Mouse (Mus musculus) thymus, adult 2 months (tissue): ENCODE data around the gene Lfng. TPM values are rescaled to one million over a fixed set of nuclear protein-coding genes. Genes with fewer than 3 reads are reported as not detected.

Source experiments
- DNase-seq: peaks from one replicate; pipeline ENCODE4 v3.0.0; 2021
- H3K27ac ChIP-seq: fragments of 200-500 bp; 2 replicates; pipeline ENCODE4 v1.5.1; 2012; ENCODE audit warnings: low read length, control low read depth; ENCODE audit not compliant: control insufficient read depth, insufficient read depth
- H3K27me3 ChIP-seq: fragments of 200-500 bp; 2 replicates; pipeline ENCODE4 v1.6.1; 2012; ENCODE audit warnings: mild to moderate bottlenecking, low read length, moderate library complexity, mixed read lengths; ENCODE audit not compliant: control insufficient read depth, insufficient read depth
- H3K36me3 ChIP-seq: fragments of 200-500 bp; 2 replicates; pipeline ENCODE4 v1.6.1; 2012; ENCODE audit warnings: mild to moderate bottlenecking, low read length, moderate library complexity; ENCODE audit not compliant: control insufficient read depth, insufficient read depth
- H3K4me1 ChIP-seq: fragments of 200-500 bp; replicated peaks from 2 replicates; pipeline ENCODE4 v1.6.1; 2012; ENCODE audit warnings: low read length; ENCODE audit not compliant: control insufficient read depth, insufficient read depth
- H3K4me3 ChIP-seq: fragments of 200-500 bp; 2 replicates; pipeline ENCODE4 v1.5.1; 2012; ENCODE audit warnings: mild to moderate bottlenecking, low read length, control low read depth, moderate library complexity; ENCODE audit not compliant: control insufficient read depth, insufficient read depth
- CTCF ChIP-seq: fragments of 200-500 bp; IDR thresholded peaks from 2 replicates; pipeline ENCODE4 v1.5.1; 2012; ENCODE audit warnings: mild to moderate bottlenecking, control low read depth, low read length, moderate library complexity, borderline replicate concordance; ENCODE audit not compliant: control insufficient read depth, poor library complexity, insufficient read depth; ENCODE audit errors: extremely low read depth
- POLR2A ChIP-seq: fragments of 200-500 bp; IDR thresholded peaks from 2 replicates; pipeline ENCODE4 v1.6.1; 2012; ENCODE audit warnings: mild to moderate bottlenecking, low read length, control low read depth, moderate library complexity; ENCODE audit not compliant: control insufficient read depth, poor library complexity, insufficient read depth; ENCODE audit errors: extremely low read depth
- WGBS: fragments of 180-500 bp; shearing (Covaris S2); methylation state at CpG from one replicate; pipeline ENCODE4 v1.1.7; 2018; 5-methylcytosine and 5-hydroxymethylcytosine counted together
- polyA plus RNA-seq: library from polyadenylated mRNA; depleted of rRNA; stranded (reverse); fragments of >200 nt; gene quantifications from 2 replicates; pipeline ENCODE4 v1.2.3, GENCODE M21; 2012

Lfng gene
- polyA plus RNA-seq, 1 experiment, result 171 TPM

DNA sequence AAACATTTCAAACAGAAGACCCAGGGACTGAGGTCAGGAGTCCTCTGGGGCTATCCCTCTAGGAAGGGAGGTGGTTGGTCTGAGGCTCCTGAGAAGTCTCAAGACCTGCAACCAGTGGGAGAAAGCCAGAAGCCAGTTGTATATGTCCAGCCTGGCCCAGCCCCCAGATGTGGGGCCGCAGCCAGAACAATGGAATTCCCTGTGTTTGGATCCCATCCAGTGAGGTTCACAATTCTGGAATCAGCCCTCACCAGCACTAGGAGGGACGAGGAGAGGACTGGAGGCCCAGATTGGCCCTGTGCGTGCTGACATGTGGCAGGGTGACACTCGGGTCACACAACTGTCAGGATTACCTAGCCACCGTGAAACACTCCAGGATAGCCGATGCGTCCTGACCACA, 45.5 kb downstream of the Lfng start:
- Histone ChIP-seq H3K27ac (no peak overlapping the region), H3K4me1 (peaks cover 13% of the 10 kb centered on the region), H3K4me3 (no peak overlapping the region), H3K36me3 (no peaks in the 10 kb centered on the region), H3K27me3 (no peaks in the 10 kb centered on the region)
- TF ChIP-seq POLR2A (no peak), CTCF (no peak)
- no peak for DNase-seq
- WGBS, result 95% methylated on average over 7 of the region's 7 CpGs

- WGBS, result 89% methylated on average over 15 of the region's 15 CpGs
- TF ChIP-seq CTCF (no peak), POLR2A (no peak)
- DNase-seq, result no peak
Measured at GRCm38 (mm10) chr5:140654096-140654845, 47.2 kb downstream of the Lfng start.

DNA sequence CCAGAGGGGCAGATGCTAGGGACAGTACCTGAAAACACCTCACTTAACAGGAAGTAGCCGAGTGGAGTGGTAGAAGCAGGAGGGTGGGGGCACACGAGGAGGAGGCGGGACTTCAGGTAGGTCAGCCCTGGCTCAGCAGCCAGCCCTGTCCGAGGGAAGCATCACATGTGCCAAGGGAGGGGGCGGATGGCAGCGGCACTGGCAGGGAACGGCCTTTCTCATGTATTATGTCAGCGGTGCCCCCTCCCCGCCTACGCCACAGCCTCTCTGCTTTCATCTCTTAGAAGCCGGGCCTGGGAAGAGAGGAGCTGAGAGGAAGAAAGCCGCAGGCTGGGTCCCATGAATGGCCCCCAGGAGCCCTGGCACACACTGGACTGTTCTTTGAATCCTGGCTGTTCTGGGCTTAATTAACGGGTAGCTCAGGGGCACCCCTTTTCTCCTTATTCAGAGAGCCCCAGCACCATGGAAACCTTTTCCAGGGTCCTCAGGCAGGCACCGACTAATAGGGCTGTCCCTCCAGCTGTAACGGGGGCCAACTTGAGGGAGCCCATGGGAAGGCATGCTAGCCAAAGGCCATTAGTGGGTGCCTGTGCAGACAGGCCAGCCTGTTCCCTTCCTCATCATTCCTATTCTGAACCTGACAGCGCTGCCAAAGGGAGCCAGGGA, 52.6 kb downstream of the Lfng start:
- TF ChIP-seq POLR2A (no peak), CTCF (no peak)
- no peak for DNase-seq
- H3K27ac ChIP-seq, result no peak overlapping the region
- WGBS, result 74% methylated on average over 16 of the region's 16 CpGs
- H3K4me3 ChIP-seq, result no peak overlapping the region
- peaks cover 31% of the 10 kb centered on the region for H3K4me1 ChIP-seq
- no peaks in the 10 kb centered on the region for H3K36me3 ChIP-seq
- H3K27me3 ChIP-seq, result no peaks in the 10 kb centered on the region

More at GRCm38 (mm10) chr5:140654096-140654845, 47.2 kb downstream of the Lfng start:
- no peaks in the 10 kb centered on the region for H3K36me3 ChIP-seq
- no peak overlapping the region for H3K27ac ChIP-seq
- H3K4me1 ChIP-seq, result peaks cover 4% of the 10 kb centered on the region
- no peaks in the 10 kb centered on the region for H3K27me3 ChIP-seq
- no peak overlapping the region for H3K4me3 ChIP-seq

GRCm38 (mm10) chr5:140660398-140660797, 53.3 kb downstream of the Lfng start:
- no peaks in the 10 kb centered on the region for H3K27me3 ChIP-seq
- WGBS, result 75% methylated on average over 1 of the region's 1 CpGs
- no peaks in the 10 kb centered on the region for H3K36me3 ChIP-seq
- H3K27ac ChIP-seq, result no peak overlapping the region
- peaks cover 37% of the 10 kb centered on the region for H3K4me1 ChIP-seq
- H3K4me3 ChIP-seq, result no peak overlapping the region
- TF ChIP-seq POLR2A, result no peak
- TF ChIP-seq CTCF, result no peak
- no peak for DNase-seq

- no peak for DNase-seq
- Histone ChIP-seq H3K4me1 (peaks cover 43% of the 10 kb centered on the region), H3K36me3 (no peaks in the 10 kb centered on the region), H3K27me3 (no peaks in the 10 kb centered on the region), H3K27ac (no peak overlapping the region), H3K4me3 (no peak overlapping the region)
- TF ChIP-seq POLR2A, result no peak
- 87% methylated on average over 8 of the region's 8 CpGs for WGBS
Measured at GRCm38 (mm10) chr5:140661427-140661826, 54.3 kb downstream of the Lfng start.

- DNase-seq, result no peak
- no peak overlapping the region for H3K27ac ChIP-seq
- H3K27me3 ChIP-seq, result no peaks in the 10 kb centered on the region
- H3K36me3 ChIP-seq, result no peaks in the 10 kb centered on the region
- whole genome bisulfite sequencing, result 62% methylated on average over 12 of the region's 12 CpGs
- H3K4me3 ChIP-seq, result no peak overlapping the region
- H3K4me1 ChIP-seq, result peaks cover 43% of the 10 kb centered on the region
- TF ChIP-seq POLR2A (no peak), CTCF (no peak)
Measured at GRCm38 (mm10) chr5:140661875-140662643, 54.9 kb downstream of the Lfng start.

DNA sequence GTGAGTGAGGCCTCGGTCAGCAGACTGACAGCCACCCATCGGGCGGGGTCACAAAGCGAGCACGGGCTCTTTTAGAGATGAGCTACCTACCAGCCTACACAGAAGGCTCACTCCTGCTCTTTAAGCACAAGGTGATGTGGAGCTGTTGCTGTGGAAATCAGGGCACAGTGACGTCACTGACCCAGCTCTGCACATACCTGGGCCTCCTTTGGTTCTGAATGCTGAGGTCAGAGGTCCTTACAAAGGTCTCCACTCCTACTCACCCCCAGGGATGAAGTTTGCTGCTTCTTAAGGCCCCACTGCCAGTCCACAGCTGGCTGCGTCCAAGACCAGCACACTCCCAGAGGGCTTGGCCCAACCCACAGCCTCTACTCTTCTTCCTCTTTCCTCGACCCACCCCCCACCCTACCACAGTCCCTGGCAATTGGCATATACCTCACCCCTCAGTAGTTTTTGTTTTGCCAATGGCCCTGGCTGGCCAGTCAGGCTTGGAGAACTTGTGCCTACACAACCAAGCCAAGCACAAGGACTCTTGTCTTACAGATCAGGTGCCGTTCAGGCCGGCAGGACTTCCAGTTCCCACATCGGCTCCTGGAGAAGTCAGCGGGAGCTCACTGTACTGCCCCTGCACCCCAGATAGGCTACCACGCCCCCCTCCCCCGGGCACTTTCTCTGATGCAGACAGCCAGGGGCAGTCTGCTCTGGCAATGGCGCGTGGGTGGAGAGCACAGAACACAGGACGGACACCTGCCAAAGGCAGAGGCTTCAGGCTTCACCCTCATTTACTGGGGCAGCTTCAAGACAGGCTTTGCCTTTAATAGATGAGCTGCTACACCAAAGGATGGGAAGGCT, 55.8 kb downstream of the Lfng start:
- TF ChIP-seq POLR2A (no peak), CTCF (no peak)

More for the DNA sequence above, 55.8 kb downstream of the Lfng start:
- WGBS, result 39% methylated on average over 17 of the region's 17 CpGs
- DNase-seq, result no peak
- no peaks in the 10 kb centered on the region for H3K27me3 ChIP-seq
- H3K27ac ChIP-seq, result no peak overlapping the region
- H3K36me3 ChIP-seq, result no peaks in the 10 kb centered on the region
- no peak overlapping the region for H3K4me3 ChIP-seq
- peaks cover 43% of the 10 kb centered on the region for H3K4me1 ChIP-seq
